26 mouse cellular contexts compared by ENCODE assay signal in the genomic region with DNA sequence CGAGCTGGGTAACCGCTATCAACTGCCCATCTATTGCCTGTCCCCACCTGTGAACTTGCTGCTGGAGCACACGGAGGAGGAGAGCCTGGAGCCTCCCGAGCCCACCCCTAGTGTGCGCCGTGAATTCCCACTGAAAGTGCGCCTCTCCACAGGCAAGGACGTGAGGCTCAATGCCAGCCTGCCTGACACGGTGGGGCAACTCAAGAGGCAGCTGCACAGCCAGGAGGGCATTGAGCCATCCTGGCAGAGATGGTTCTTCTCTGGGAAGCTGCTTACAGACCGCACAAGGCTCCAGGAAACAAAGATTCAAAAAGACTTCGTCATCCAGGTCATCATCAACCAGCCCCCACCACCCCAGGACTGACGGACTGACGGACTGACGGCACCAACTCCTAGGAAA. TPM values are rescaled to one million over a fixed set of nuclear protein-coding genes. Genes with fewer than 3 reads are reported as not detected.
A peak's percentile ranks its signal among the peaks of the same experiment; 100 is the strongest.
DNase-seq lines count a peak whose midpoint lies in the region; ATAC-seq and TF ChIP-seq lines count a peak whose summit lies in the region.
"Had no signal": no experiment of that assay in that cellular context is flagged by ENCODE, and none has a peak within 500 bp of the region (broad histone marks: within the 10 kb centered on the region; RNA-seq: fewer than 3 reads in every experiment).

No protein-coding gene starts in this region.

- H3K27ac ChIP-seq in heart, embryonic 14.5 days (replicated peaks in 1 of 2; ENCODE audit: control insufficient read depth in 1 of 2, insufficient read depth in 1 of 2, low read depth in 2 of 2, low read length in 2 of 2) = no peak overlapping the region
- H3K27ac ChIP-seq in embryonic facial prominence, embryonic 15.5 days (replicated peaks) = peak overlapping the region; percentile 85
- H3K27ac ChIP-seq in forebrain, postnatal 0 days (ENCODE audit: low read depth, low read length) = no peak overlapping the region
- H3K27ac ChIP-seq: forebrain, embryonic 13.5 days; intestine, embryonic 15.5 days had no signal

- peaks cover 17% of the 10 kb centered on the region for H3K36me3 ChIP-seq in heart, embryonic 14.5 days (ENCODE audit: control insufficient read depth, insufficient read depth, low read length)
- H3K36me3 ChIP-seq in E14TG2a.4 (ENCODE audit: insufficient read depth, low read length) = peaks cover 18% of the 10 kb centered on the region
- 0 out of 2 replicates have a peak, but pooled peaks cover 7% of the 10 kb centered on the region for H3K36me3 ChIP-seq in embryonic facial prominence, embryonic 15.5 days
- no peaks in the 10 kb centered on the region for H3K36me3 ChIP-seq in forebrain, postnatal 0 days (ENCODE audit: insufficient read depth)
- H3K36me3 ChIP-seq: G1E had no signal

- no peak overlapping the region for H3K4me3 ChIP-seq in heart, embryonic 14.5 days (ENCODE audit: control insufficient read depth in 1 of 2, insufficient read depth in 1 of 2, low read depth in 1 of 2, low read length in 2 of 2)
- peak overlapping the region; percentile 65 for H3K4me3 ChIP-seq in E14TG2a.4 (replicated peaks; ENCODE audit: low read length)
- H3K4me3 ChIP-seq in embryonic facial prominence, embryonic 15.5 days (replicated peaks) = no peak overlapping the region
- no peak overlapping the region for H3K4me3 ChIP-seq in forebrain, postnatal 0 days (ENCODE audit: low read depth, low read length)
- H3K4me3 ChIP-seq: forebrain, embryonic 13.5 days; hindbrain, embryonic 12.5 days; intestine, embryonic 15.5 days; myocyte had no signal

- 84% methylated on average over 14 of the region's 14 CpGs for WGBS in heart, embryonic 14.5 days
- WGBS in embryonic facial prominence, embryonic 15.5 days = 73% methylated on average over 14 of the region's 14 CpGs
- WGBS in forebrain, postnatal 0 days = 72% methylated on average over 14 of the region's 14 CpGs

- DNase-seq in cerebellum, postnatal 10 days = peak; percentile 63 to 74
- no peak for DNase-seq in cerebellum, adult 11 months
- no peak for DNase-seq in heart, postnatal 10 days
- no peak for DNase-seq in kidney, adult 18-20 months
- no peak for DNase-seq in forebrain, postnatal 0 days
- DNase-seq: adrenal gland, postnatal 10 days; heart, adult 18-20 months; kidney, postnatal 36 days; liver, postnatal 0 days; midbrain, embryonic 14.5 days; thymus, adult 18-20 months; thymus, postnatal 4 days had no signal

- no peak for TF ChIP-seq CTCF in E14TG2a.4 (conservative IDR thresholded peaks at IDR 0.05; ENCODE audit: low read length)
- TF ChIP-seq CTCF in forebrain, postnatal 0 days (IDR thresholded peaks at IDR 0.05; ENCODE audit: low read depth) = no peak

- H3K4me2 ChIP-seq in heart, embryonic 14.5 days (ENCODE audit: low read length) = no peak overlapping the region
- H3K4me2 ChIP-seq in embryonic facial prominence, embryonic 15.5 days (replicated peaks) = no peak overlapping the region
- no peak overlapping the region for H3K4me2 ChIP-seq in forebrain, postnatal 0 days (ENCODE audit: low read depth)
- H3K4me2 ChIP-seq: forebrain, embryonic 13.5 days; hindbrain, embryonic 12.5 days; intestine, embryonic 15.5 days had no signal

- intact Hi-C loops in heart, postnatal 10 days (cut with DNase I) = no loop called here

- H3K4me1 ChIP-seq in heart, embryonic 14.5 days (ENCODE audit: control insufficient read depth in 2 of 2, insufficient read depth in 2 of 2, low read length in 2 of 2) = peaks cover 0 to 15% of the 10 kb centered on the region in 2 experiments; a peak in 2 of 4 replicates
- H3K4me1 ChIP-seq in E14TG2a.4 (replicated peaks; ENCODE audit: low read depth, low read length) = peaks cover 31% of the 10 kb centered on the region
- H3K4me1 ChIP-seq in embryonic facial prominence, embryonic 15.5 days = peaks cover 29% of the 10 kb centered on the region
- H3K4me1 ChIP-seq in forebrain, postnatal 0 days (ENCODE audit: insufficient read depth) = no peaks in the 10 kb centered on the region

- H3K9ac ChIP-seq in heart, embryonic 14.5 days (ENCODE audit: low read length) = peak overlapping the region; percentile 2; the same call in 1 of the 2 replicates
- no peak overlapping the region for H3K9ac ChIP-seq in embryonic facial prominence, embryonic 15.5 days
- no peak overlapping the region for H3K9ac ChIP-seq in forebrain, postnatal 0 days
- H3K9ac ChIP-seq: intestine, embryonic 15.5 days; liver, postnatal 0 days had no signal

- no peaks in the 10 kb centered on the region for H3K27me3 ChIP-seq in heart, embryonic 14.5 days (ENCODE audit: control insufficient read depth, insufficient read depth, low read length)
- H3K27me3 ChIP-seq in E14TG2a.4 (ENCODE audit: insufficient read depth, low read length) = peaks cover 8% of the 10 kb centered on the region; the same call in 1 of the 2 replicates
- no peaks in the 10 kb centered on the region for H3K27me3 ChIP-seq in embryonic facial prominence, embryonic 15.5 days
- no peaks in the 10 kb centered on the region for H3K27me3 ChIP-seq in forebrain, postnatal 0 days (ENCODE audit: insufficient read depth, low read length)
- H3K27me3 ChIP-seq: forebrain, embryonic 13.5 days; intestine, embryonic 15.5 days had no signal

- no peaks in the 10 kb centered on the region for H3K9me3 ChIP-seq in heart, embryonic 14.5 days (ENCODE audit: control insufficient read depth, low read length)
- H3K9me3 ChIP-seq in E14TG2a.4 (ENCODE audit: low read length) = no peaks in the 10 kb centered on the region
- H3K9me3 ChIP-seq in embryonic facial prominence, embryonic 15.5 days (replicated peaks) = no peaks in the 10 kb centered on the region
- no peaks in the 10 kb centered on the region for H3K9me3 ChIP-seq in forebrain, postnatal 0 days (ENCODE audit: low read length)
- H3K9me3 ChIP-seq: forebrain, embryonic 13.5 days; G1E; hindbrain, embryonic 12.5 days; intestine, embryonic 15.5 days had no signal

- ATAC-seq in heart, embryonic 14.5 days (ENCODE audit: insufficient number of reproducible peaks, insufficient read depth, low FRiP score, low read depth) = no peak
- ATAC-seq in embryonic facial prominence, embryonic 15.5 days (ENCODE audit: insufficient number of reproducible peaks, low FRiP score, low TSS enrichment, low read depth) = no peak
- no peak for ATAC-seq in forebrain, postnatal 0 days
- ATAC-seq: activated CD4-positive, CD25-positive, alpha-beta regulatory T cell, adult 4 months; CD4-positive, CD25-positive, alpha-beta regulatory T cell, adult 4 months; forebrain, embryonic 13.5 days; liver, postnatal 0 days had no signal

RNA-seq across cellular contexts. Expression of a gene that starts 2.2 kb away (rescaled TPM):
- polyA plus RNA-seq in heart, embryonic 14.5 days (2014; fragmentation: Nextera tagmentation; extraction: Ambion mirVana) = not detected in 2 replicates
- not detected for total RNA-seq in heart, postnatal 10 days (2021)
- 1.6 and 1.9 TPM in 2 replicates for polyA plus RNA-seq in embryonic facial prominence, embryonic 15.5 days (2015; fragmentation: Nextera tagmentation; extraction: Ambion mirVana)
- 0.69 TPM in 1 of 2 replicates, not detected in the other for total RNA-seq in forebrain, postnatal 0 days (2014; rRNA removed)
- 1.2 and 1.4 TPM in 2 replicates for polyA plus RNA-seq in forebrain, postnatal 0 days (2015; fragmentation: Nextera tagmentation; extraction: Ambion mirVana)
- total RNA-seq: G1E; megakaryocyte progenitor cell, adult 5-6 weeks had no signal
- polyA plus RNA-seq: activated CD4-positive, CD25-positive, alpha-beta regulatory T cell, adult 4 months; CD4-positive, CD25-positive, alpha-beta regulatory T cell, adult 4 months; G1E; heart, embryonic 16.5 days; hindbrain, embryonic 12.5 days; kidney, embryonic 14.5 days had no signal

RNA-seq across cellular contexts. Expression of a gene that starts 11.8 kb away (rescaled TPM):
- 0.74 and 0.76 TPM in 2 replicates for polyA plus RNA-seq in heart, embryonic 14.5 days (2014; fragmentation: Nextera tagmentation; extraction: Ambion mirVana)
- total RNA-seq in heart, postnatal 10 days (2021) = 1 to 10 TPM; 1.3 to 2.2 TPM
- polyA plus RNA-seq in embryonic facial prominence, embryonic 15.5 days (2015; fragmentation: Nextera tagmentation; extraction: Ambion mirVana) = 1.7 TPM in 2 replicates
- 3.3 and 3.6 TPM in 2 replicates for total RNA-seq in forebrain, postnatal 0 days (2014; rRNA removed)
- 2.8 and 3.5 TPM in 2 replicates for polyA plus RNA-seq in forebrain, postnatal 0 days (2015; fragmentation: Nextera tagmentation; extraction: Ambion mirVana)
- total RNA-seq: G1E had no signal
- polyA plus RNA-seq: activated CD4-positive, CD25-positive, alpha-beta regulatory T cell, adult 4 months; CD4-positive, CD25-positive, alpha-beta regulatory T cell, adult 4 months; G1E had no signal

RNA-seq across cellular contexts. Expression of a gene that starts 18.4 kb away (rescaled TPM):
- polyA plus RNA-seq in heart, embryonic 14.5 days (2014; fragmentation: Nextera tagmentation; extraction: Ambion mirVana) = not detected in 2 replicates
- total RNA-seq in heart, postnatal 10 days (2021) = under 1 TPM; 0.24 to 0.37 TPM
- polyA plus RNA-seq in embryonic facial prominence, embryonic 15.5 days (2015; fragmentation: Nextera tagmentation; extraction: Ambion mirVana) = 0.16 TPM in 1 of 2 replicates, not detected in the other
- 0.15 and 0.24 TPM in 2 replicates for total RNA-seq in forebrain, postnatal 0 days (2014; rRNA removed)
- polyA plus RNA-seq in forebrain, postnatal 0 days (2015; fragmentation: Nextera tagmentation; extraction: Ambion mirVana) = not detected in 2 replicates
- total RNA-seq: G1E; heart, adult 18-20 months; megakaryocyte progenitor cell, adult 5-6 weeks had no signal
- polyA plus RNA-seq: activated CD4-positive, CD25-positive, alpha-beta regulatory T cell, adult 4 months; CD4-positive, CD25-positive, alpha-beta regulatory T cell, adult 4 months; forebrain, embryonic 13.5 days; G1E; heart, embryonic 16.5 days; hindbrain, embryonic 12.5 days; intestine, embryonic 15.5 days; midbrain, embryonic 14.5 days; stomach, embryonic 14.5 days had no signal

RNA-seq across cellular contexts. Expression of a gene that starts 52.0 kb away (rescaled TPM):
- 11.8 and 13.2 TPM in 2 replicates for polyA plus RNA-seq in heart, embryonic 14.5 days (2014; fragmentation: Nextera tagmentation; extraction: Ambion mirVana)
- 10 to 100 TPM; 31.4 to 33.8 TPM for total RNA-seq in heart, postnatal 10 days (2021)
- 33.2 and 34.2 TPM in 2 replicates for polyA plus RNA-seq in embryonic facial prominence, embryonic 15.5 days (2015; fragmentation: Nextera tagmentation; extraction: Ambion mirVana)
- 18.7 and 22.2 TPM in 2 replicates for total RNA-seq in forebrain, postnatal 0 days (2014; rRNA removed)
- 12.2 and 13.3 TPM in 2 replicates for polyA plus RNA-seq in forebrain, postnatal 0 days (2015; fragmentation: Nextera tagmentation; extraction: Ambion mirVana)

RNA-seq across cellular contexts. Expression of a gene that starts 52.5 kb away (rescaled TPM):
- 14.0 and 15.6 TPM in 2 replicates for polyA plus RNA-seq in heart, embryonic 14.5 days (2014; fragmentation: Nextera tagmentation; extraction: Ambion mirVana)
- total RNA-seq in heart, postnatal 10 days (2021) = 1 to 10 TPM; 5.9 to 7.4 TPM
- 29.0 and 30.0 TPM in 2 replicates for polyA plus RNA-seq in embryonic facial prominence, embryonic 15.5 days (2015; fragmentation: Nextera tagmentation; extraction: Ambion mirVana)
- 55.9 and 57.0 TPM in 2 replicates for total RNA-seq in forebrain, postnatal 0 days (2014; rRNA removed)
- 150 and 167 TPM in 2 replicates for polyA plus RNA-seq in forebrain, postnatal 0 days (2015; fragmentation: Nextera tagmentation; extraction: Ambion mirVana)
- polyA plus RNA-seq: activated CD4-positive, CD25-positive, alpha-beta regulatory T cell, adult 4 months had no signal

Comparison
In these comparisons a context has a peak if more than half of its experiments do, and no peak if none do; other contexts are left out.
1. DNase-seq: peak in cerebellum, postnatal 10 days (2 of 2); none in cerebellum, adult 11 months (single experiment), heart, postnatal 10 days (0 of 2), kidney, adult 18-20 months (single experiment) and forebrain, postnatal 0 days (single experiment).